Mouse (Mus musculus): ENCODE results near the gene Medag.

Medag gene

DNA sequence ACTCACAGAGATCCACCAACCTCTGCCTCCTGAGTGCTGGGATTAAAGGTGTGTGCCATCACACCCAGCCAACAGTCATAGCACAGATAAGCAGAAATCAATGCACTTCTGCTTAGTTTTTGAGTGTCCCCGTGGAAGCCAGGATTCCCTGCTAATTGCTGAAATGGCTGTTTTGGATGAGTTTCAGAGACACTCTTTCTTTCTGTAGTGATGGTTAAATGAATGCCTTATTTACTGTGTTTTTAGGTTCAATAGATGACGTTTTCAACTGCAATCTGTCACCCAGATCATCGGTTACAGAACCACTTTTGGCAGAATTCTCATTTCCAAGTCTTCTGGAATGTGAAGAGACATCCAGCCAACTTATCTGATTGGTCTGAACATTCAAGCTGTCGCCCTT lies 18.0 kb downstream of the Medag start:
- no peak for DNase-seq (ENCODE audit: low spot score in 2 of 2)

DNA sequence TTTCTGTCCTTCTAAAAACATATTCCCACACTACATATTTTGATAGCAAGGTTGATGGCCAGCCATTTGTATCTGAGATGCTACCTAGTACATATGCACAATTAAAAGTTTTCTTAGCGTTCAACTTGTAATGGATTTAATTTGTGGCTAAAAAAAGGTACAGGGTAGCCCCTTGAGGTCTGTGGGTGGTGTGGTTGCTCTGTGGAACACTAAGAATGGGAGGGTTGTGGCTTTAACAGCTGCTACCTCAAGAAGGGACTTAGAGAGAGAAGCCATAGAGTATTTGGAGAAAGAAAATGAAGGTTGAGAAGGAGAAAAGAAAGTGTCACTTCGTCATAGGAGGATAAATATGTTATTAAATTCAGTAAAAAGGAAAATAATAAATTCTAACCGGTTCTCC lies 19.4 kb downstream of the Medag start:
- DNase-seq (ENCODE audit: low spot score in 2 of 2): no peak

DNA sequence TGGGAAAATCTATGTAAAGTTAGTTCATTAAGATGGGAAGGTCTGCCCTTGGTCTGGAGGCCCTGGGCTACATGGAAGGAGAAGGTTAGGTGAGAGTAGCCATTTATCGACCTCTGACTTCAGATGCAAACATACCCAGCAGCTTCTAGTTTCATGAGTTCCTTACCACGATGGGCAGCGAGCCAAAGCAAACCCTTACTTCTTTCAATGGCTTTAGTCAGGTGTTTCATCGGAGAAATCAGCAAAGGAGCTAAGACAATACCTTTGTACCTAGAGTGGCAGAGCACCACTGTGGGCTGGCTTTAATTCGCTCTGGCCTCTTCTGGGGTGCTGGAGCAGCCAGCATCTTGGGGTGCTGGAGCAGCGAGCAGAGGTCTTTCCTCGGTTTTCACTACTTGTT lies 22.1 kb downstream of the Medag start:
- no peak for DNase-seq (ENCODE audit: low spot score in 2 of 2)

DNA sequence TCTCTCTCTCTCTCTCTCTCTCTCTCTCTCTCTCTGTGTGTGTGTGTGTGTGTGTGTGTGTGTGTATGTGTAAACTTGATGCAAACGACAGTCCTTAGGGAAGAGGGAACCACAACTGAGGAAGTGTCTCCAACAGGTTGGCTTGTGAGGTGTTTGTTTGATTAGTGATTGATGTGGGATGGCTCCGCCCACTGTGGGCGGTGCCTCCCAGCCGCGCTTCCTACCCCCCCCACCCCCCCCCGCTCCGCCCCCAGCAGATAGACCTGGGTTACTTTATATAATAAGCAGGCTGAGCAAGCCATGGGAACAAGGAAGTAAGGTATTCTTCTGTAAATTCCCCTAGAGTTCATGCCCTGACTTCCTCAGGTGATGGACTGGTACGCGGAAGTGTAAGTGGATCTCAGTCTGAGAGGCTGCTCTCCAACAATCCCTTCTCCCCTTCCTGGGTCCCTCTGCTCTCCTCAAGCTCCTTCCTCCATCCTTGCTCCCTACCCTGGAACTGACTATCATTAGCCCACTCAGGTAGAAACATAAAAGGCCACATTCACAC lies 22.7 kb downstream of the Medag start:
- no peak for DNase-seq (ENCODE audit: low spot score in 2 of 2)

DNA sequence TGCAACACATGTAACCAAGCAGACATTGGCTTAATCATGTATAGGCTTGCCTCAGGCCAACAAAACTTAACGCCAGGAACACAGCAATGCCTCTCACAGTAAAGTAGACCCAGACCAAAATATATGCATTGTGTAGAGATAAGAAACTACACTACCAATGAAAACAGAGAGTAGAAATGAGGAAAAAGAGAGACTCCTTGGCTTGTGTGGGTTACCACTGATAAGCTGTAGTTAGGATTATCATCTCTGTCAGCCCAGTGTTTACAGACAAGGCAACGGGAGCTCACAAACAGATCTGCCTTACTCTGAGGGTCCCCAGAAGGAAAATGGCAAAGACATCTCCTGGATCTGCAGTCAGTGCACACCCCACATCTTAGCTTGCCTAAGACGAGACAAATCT lies 25.0 kb downstream of the Medag start:
- DNase-seq (ENCODE audit: low spot score in 2 of 2): no peak

DNA sequence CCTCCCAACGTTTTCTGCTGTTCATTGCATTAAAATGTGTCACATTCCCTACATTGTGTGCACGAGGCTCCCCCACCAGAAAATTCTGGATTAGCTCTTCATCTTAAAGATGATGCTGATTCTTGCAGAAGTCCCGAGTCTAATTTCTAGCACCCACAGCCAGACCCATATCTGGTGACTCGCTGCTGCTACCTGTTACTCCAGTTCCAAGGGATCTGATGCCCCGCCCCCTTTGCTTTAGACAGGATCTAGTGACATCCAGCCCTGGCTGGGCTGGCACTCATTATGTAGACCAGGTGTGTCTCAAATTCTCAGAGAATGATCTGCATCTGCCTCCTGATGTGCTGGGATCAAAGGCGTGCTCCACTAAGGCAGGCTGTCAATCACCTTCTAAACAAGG lies 25.6 kb downstream of the Medag start:
- DNase-seq (ENCODE audit: low spot score in 2 of 2): no peak

DNA sequence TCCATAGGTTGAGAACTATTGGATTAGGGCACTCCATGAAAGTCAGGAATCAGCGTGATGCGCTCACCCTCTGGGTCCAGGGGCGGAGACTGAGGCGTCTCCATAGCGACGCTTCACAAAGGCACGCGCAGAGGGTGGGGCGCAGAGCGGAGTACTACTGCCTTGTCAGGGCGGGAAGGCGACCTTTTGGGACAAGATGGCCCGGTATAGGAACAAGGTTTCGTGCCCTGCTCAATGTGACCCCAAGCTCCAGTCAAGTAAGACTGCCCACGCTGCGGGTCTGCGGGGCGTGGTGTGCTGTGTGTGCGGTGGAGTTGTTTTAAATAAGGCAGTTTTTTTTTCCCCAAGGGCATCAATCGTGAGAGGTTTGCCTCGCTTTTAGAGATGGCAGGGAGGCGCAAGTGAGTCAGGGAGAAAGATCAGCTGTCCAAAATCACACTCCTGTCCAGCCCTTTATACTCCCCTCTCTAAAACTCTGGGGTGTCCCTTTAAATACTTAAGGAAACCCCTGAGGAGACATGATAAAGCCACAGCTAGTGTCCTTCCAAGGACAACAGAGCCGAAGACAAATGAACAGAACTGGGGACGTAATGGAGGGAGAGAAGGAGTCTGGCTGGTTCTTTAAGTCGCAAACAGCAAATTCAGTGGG lies 28.1 kb downstream of the Medag start, which contains the start of gene Tex26:
TSS of gene Tex26 (plus strand) at position 130 of the 649 bp plus-strand sequence.
- peak in 1 of 2 experiments; percentile 36 for DNase-seq (ENCODE audit: low spot score in 2 of 2)

DNA sequence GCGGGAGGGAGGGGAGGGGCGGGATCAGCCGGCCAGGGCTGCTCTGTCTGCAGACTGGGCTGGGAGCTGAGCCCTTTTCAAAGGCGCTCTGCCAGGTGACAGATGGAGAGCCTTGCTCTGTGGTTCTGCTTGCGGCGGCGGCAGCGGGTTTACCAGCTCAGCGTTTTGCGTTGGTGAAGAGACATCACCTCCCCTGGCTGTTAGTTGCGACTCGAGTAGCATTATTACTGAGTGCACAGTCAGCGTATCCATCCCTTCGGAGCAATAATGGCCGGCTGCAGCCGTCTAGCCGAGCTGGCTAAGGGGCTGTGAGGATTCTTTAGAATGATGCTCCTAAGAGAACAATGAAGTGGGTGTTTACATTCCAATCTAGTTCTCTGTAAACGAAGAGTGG lies 28.6 kb downstream of the Medag start:
- peak in 1 of 2 experiments; percentile 39 for DNase-seq (ENCODE audit: low spot score in 2 of 2)

DNA sequence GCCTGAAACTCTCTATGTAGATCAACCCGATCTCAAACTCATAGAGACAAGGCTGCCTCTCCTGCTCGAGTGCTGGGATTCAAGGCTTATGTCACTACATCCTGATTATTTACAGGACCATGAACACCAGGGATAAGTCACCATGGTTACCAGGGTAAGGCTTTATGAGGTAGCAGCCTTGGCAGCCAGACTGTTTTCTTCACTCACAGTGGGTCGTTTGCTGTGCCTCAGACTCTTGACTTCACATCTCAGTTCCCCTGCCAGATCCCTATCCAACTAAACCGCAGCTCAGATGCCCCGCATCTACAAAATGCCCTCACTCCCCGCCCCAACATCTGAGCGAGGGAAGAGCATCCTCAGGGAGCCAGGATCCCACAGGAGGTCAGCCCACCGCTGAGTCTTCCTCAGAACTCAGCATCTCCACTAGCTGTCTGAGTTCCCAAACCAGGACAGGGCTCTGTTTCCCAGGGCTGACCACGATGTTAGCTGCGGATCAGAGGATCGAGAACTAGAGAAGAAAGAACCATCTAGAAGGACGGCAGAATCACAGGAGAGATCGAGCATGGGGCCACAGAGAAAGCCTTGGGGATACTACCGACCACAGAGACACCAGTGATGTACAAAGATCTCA lies 30.2 kb downstream of the Medag start:
- DNase-seq (ENCODE audit: low spot score in 2 of 2): no peak

DNA sequence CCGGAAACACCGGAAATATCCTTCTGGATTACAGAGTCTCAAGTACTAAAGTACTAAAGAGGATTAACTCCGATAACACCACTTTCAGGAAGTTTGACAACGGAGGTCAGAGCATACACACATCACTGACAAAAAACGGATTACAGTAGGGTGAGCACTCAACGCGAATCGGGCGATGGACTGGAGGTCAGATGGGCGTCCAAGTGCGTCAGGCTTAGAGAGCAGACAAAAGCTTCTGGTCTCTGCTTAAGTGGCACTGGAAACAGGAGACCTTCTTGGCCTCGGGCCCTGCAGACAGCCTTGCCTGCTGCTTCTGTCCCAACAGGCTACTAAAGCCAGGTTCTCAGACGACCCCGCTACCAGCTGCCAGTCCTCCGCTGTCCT lies 30.7 kb downstream of the Medag start:
- no peak for DNase-seq (ENCODE audit: low spot score in 2 of 2)

DNA sequence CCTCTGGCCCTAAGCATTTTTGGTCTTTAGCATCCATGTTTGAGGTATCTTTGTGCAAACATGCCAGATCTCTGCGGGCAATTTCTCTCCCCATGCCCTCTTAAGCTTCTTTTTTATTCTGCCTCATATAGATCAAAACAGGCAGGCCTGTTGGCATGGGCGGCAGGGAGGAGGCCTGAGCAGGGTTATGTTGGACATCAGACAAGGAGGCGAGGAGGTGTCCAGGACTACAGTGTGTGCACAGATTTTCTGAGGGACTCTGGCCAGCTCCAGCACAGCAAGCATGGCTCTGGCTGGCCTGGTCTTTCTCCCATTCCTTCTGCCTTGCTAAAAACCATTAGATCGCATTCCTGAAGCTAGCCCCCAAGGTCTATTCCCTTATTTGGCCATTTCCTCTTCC lies 32.9 kb downstream of the Medag start:
- DNase-seq (ENCODE audit: low spot score in 2 of 2): no peak

DNA sequence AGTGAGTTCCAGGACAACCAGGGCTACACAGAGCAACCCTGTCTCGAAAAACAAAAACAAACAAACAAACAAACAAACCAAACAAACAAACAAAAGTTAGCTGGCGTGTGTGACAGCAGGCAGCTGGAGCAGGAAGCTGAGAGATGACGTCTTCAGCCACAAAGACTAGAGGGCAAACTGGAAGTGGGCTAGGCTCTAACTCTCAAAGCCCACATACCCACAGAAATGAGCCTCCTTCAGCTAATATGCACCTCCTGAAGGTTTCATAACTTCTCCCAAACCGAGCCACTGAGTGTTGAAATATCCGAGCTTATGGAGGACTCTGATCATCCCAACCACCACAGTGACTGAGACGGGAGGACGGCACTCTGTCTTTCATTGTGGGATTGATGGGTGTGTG lies 34.9 kb downstream of the Medag start:
- no peak for DNase-seq (ENCODE audit: low spot score in 2 of 2)

DNA sequence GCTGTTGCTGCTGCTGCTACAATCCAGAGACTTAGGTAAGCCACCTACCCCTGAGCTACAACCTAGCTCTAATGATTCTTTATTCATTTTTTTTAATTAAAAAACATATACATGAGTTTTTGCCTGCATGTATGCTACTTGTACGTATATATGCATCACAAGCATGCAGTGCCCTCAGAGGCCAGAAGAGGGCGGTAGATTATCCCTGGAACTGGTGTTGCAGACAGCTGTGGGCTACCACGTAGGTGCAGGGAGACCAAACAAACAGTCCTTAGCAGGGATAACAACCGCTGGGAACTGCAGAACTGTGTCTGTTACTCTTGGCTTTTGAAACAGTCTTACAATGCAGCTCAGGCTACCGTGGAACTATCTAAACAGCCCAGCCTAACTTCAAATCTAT lies 36.2 kb downstream of the Medag start:
- no peak for DNase-seq (ENCODE audit: low spot score in 2 of 2)

DNA sequence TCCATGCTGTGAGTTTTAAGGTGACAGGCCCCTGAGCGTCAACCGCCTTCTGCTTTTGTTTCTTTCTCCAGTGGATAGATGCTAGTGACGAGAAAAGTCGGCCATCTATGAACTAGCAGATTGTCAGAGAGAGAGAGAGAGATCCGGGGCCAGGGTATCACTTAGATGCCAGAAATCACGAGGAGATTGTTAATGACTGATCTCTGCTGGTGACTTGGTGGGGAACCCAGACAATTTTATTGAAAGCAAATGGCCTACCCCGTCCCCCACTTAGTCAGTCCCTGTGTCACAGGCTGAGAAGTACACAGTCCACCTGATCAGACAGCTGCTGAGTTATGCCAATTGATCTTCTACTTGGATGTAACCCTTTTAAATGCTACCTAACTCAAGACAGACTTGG lies 37.9 kb downstream of the Medag start:
- no peak for DNase-seq (ENCODE audit: low spot score in 2 of 2)

DNA sequence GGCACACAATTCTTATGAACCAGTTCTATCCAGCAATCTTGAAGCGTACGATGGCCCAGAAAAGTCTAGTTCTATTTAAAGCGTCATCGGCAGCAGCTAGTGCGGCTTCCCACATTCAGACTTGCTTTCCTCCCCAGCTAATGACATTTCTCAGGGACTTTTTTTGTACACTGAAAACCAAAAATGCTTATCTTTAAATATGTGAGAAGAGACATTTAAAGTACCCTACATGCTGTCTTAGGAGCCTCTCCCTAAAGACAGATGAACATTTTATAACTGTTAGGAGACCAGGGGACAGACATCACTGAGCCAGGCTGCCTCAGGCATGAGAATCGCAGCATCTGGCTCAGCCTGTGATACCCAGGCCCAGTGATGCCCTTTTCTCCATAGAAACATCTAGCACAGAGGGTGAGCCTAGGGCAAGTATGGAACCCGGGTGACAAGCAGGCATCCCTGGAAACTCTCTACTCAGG lies 39.7 kb downstream of the Medag start:
- DNase-seq (ENCODE audit: low spot score in 2 of 2): no peak

DNA sequence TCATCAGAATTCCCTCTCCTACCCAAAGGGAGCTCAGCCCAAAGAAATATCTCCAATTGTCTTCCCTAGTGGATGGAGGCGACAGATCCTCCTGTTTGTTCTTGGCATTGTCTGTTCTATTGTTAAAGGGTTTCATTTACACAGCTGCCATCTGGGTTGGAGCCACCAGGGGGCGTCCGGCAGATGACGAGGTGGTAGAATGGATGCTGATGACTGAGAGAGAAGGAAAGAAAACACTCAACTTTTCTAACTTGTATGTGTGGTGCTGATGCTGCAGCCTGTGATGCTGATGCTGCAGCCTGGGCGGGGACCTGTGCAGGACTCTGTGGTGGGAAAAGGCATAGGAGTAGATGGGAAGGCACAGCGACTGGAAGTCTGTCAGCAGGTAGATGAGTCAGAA lies 42.7 kb downstream of the Medag start:
- DNase-seq (ENCODE audit: low spot score in 2 of 2): peak in 1 of 2 experiments; percentile 41

DNA sequence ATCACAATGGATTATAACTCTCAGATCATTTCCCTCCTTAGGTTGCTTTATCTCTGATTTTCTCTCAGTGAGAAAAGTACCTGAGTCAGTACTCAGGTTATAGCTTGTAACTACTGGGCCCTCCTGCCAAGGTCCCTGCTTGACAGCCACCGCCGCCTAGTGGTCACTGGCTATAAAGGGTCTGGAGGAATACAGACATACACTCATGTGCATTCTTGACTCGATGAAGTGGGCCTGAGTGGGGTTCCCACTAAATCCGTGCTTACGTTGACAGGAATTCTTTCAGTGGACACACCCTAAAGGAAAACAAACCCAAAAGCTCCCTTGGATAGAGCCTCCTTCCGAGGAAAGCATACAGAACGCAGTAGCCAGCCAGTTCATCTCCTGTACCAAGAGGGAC lies 45.0 kb downstream of the Medag start:
- no peak for DNase-seq (ENCODE audit: low spot score in 2 of 2)

DNA sequence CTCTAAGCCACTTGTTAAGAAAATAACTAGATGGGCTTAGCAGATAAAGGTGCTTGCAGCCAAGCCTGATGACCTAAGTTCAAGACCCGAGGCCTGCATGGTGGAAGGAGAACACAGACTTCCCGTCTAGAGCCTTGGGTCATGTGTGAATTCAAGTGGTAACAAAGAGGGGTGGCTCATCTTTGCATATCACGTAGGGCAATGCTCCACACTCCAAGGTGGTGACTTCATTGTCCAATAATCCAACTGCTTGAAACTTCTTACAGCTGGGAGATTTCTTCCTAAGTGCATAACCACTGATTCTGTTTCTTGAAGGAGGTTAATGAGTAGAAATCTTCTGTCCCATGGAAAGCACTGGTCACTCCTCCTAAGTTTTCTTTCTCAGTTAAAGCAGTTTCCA lies 50.5 kb downstream of the Medag start:
- DNase-seq (ENCODE audit: low spot score in 2 of 2): no peak

DNA sequence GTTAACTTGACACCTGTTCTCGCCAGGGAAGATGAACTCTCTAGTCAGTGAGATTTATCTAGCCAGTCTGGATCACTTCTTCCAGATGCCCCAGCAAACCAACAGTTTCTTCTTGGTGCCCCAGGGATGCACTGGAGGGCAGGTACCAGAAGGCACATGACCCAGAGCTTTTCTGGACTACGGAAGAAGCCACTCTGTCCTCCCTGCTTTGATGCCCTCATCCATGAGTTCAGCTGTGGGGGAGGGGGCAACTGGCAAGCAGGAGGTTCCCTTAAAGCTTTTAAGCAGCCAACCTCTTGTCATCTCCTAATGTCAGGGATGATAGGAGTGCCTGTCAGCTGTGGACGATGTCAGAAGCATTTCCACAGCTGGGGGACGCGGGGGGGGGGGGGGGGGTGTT lies 53.8 kb downstream of the Medag start:
- DNase-seq (ENCODE audit: low spot score in 2 of 2): no peak

DNA sequence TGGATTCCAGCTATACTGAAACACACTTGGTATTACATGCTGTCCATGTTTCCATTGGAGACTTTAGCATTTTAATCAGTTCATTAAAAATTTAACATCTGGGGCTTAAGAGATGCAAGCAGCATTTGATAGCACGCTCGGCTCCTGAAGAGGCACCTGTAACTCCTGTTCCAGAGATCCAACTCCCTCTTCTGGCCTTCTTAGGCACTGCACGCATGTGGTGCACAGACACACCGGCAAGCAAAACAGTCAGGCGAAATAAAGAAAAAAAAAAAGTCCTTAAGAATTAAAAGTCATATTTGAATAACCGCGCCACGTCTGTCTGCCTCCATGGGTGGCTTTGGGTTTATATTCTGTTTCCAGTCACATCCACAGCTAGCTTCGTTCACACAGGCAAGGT lies 62.6 kb downstream of the Medag start:
- no peak for DNase-seq (ENCODE audit: low spot score in 2 of 2)

DNA sequence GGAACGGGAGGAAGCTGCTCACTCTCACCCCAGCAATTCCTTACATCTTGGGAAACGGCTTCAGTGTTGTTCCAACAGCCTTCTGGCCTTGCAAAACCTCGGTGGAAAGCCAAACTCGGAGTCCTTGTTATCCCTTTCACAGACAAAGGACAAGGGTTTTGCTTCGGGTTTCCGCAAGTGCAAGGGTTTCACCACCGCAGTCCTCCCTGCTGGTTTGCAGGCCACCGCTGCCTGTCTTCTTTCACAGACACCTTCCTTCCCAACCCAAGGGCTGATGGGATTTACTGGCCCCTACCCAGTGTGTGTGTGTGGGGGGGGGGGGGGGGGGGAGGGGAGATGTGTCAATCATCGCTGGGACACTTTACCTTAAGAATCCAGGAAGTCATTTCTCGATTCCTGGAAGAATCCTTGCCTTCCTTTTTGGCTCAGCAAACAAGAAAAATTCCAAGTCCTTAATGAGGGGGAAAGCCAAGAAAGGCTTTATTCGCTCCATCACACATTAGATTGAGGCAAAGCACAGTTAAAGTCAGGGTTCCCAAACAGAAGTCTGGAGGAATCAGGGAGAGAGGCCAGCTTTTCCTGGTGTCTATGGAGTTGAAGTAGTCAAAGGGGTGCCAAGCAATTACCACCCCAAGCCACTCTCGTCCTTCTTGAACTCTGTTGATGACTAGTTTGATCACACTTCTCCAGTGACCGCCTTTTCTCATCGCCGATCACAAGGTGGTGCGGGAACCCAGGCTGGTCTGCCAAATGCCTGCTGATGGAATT lies 63.3 kb downstream of the Medag start:
- DNase-seq (ENCODE audit: low spot score in 2 of 2): no peak
